Mouse (Mus musculus): Measurements from ENCODE around the gene Bco1.

DNA sequence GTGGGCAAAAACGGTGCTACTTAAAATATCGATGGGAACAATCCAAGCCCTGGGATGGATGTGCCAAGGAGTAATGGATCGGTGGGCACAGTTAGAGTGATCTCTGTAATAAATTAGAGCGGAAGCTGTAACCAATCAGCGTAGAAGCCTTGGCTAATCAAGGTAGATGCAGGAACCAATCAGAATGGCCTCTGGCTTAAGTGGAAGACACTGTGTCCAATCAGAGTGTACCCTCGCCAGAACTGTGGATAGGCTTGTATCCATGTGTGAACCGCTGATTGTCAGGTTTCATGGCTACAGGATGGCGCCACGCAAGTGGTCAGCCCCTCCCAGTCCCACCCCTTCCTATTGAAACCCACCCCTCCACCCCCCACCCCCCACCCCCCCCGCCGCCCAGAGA, 28.3 kb upstream of the Bco1 start:
- TF ChIP-seq CTCF (IDR thresholded peaks at IDR 0.05; ENCODE audit: borderline replicate concordance, insufficient read depth, low read depth, low read length) (no peak), POLR2A (IDR thresholded peaks at IDR 0.05; ENCODE audit: borderline replicate concordance, insufficient read depth, low read length) (no peak)
